Mouse (Mus musculus) neural tube, embryonic 15.5 days (tissue): ENCODE data around the gene Mlx. TPM values are rescaled to one million over a fixed set of nuclear protein-coding genes. Genes with fewer than 3 reads are reported as not detected.
A peak's percentile ranks its signal among the peaks of the same experiment; 100 is the strongest.
"Not testable (repeated sequence)": the region's sequence is repeated elsewhere in the genome, so short reads cannot be mapped to it uniquely, and the experiment has no call there.

Experiments used
- ATAC-seq: fragments of 200-750 bp; cut with Nextera tagmentation; 2 replicates; pipeline ENCODE4 v1.8.0; 2017; ENCODE audit warnings: mild to moderate bottlenecking, moderate TSS enrichment, moderate library complexity; ENCODE audit not compliant: low FRiP score
- H3K27ac ChIP-seq: fragments of 300-500 bp; sonication (generic); replicated peaks from 2 replicates; pipeline ENCODE4 v1.5.1; 2015; ENCODE audit warnings: mild to moderate bottlenecking, inconsistent platforms
- H3K27me3 ChIP-seq: fragments of 300-500 bp; sonication (generic); replicated peaks from 2 replicates; pipeline ENCODE4 v1.6.1; 2015; ENCODE audit warnings: inconsistent platforms
- H3K36me3 ChIP-seq: fragments of 300-500 bp; sonication (generic); 2 replicates; pipeline ENCODE4 v1.6.1; 2015; ENCODE audit warnings: inconsistent platforms
- H3K4me1 ChIP-seq: fragments of 300-500 bp; sonication (generic); 2 replicates; pipeline ENCODE4 v1.6.1; 2015; ENCODE audit warnings: inconsistent platforms
- H3K4me2 ChIP-seq: fragments of 300-500 bp; sonication (generic); 2 replicates; pipeline ENCODE4 v1.6.1; 2015; ENCODE audit warnings: inconsistent platforms, mild to moderate bottlenecking, moderate library complexity
- H3K4me3 ChIP-seq: fragments of 300-500 bp; sonication (generic); replicated peaks from 2 replicates; pipeline ENCODE4 v1.5.1; 2015; ENCODE audit warnings: mild to moderate bottlenecking, inconsistent platforms
- H3K9ac ChIP-seq: fragments of 300-500 bp; sonication (generic); replicated peaks from 2 replicates; pipeline ENCODE4 v1.6.1; 2015; ENCODE audit warnings: mild to moderate bottlenecking, inconsistent platforms
- H3K9me3 ChIP-seq: fragments of 300-500 bp; sonication (generic); replicated peaks from 2 replicates; pipeline ENCODE4 v1.6.1; 2016; ENCODE audit warnings: inconsistent platforms
- WGBS: fragments of 180-500 bp; shearing (Covaris S2); methylation state at CpG from one replicate; pipeline ENCODE4 v1.1.7; 2015; ENCODE audit warnings: mixed read lengths; 5-methylcytosine and 5-hydroxymethylcytosine counted together
- polyA plus RNA-seq: library from polyadenylated mRNA; unstranded; fragments of >200 nt; fragmentation: Nextera tagmentation; extraction: Ambion mirVana; gene quantifications from 2 replicates; pipeline ENCODE4 v1.2.1, GENCODE M21; 2015

Gene Mlx
- polyA plus RNA-seq, 1 experiment from 2014 or later, result 96.6 TPM

GRCm38 (mm10) chr11:101111178-101111577 lies 24.1 kb downstream of the Mlx start:
- 92% methylated on average over 4 of the region's 4 CpGs for WGBS

GRCm38 (mm10) chr11:101112186-101112585 lies 25.1 kb downstream of the Mlx start:
- 83% methylated on average over 3 of the region's 3 CpGs for WGBS
- no peak overlapping the region for H3K4me2 ChIP-seq
- no peaks in the 10 kb centered on the region for H3K27me3 ChIP-seq
- H3K4me3 ChIP-seq, result no peak overlapping the region
- H3K9me3 ChIP-seq, result no peaks in the 10 kb centered on the region
- no peak for ATAC-seq
- no peak overlapping the region for H3K9ac ChIP-seq
- H3K36me3 ChIP-seq, result no peaks in the 10 kb centered on the region; the same call in 1 of the 2 replicates
- peaks cover 32% of the 10 kb centered on the region for H3K4me1 ChIP-seq
- no peak overlapping the region for H3K27ac ChIP-seq

More at GRCm38 (mm10) chr11:101111178-101111577, 24.1 kb downstream of the Mlx start:
- no peak overlapping the region for H3K4me3 ChIP-seq
- no peak overlapping the region for H3K9ac ChIP-seq
- no peaks in the 10 kb centered on the region for H3K27me3 ChIP-seq
- no peaks in the 10 kb centered on the region for H3K9me3 ChIP-seq
- H3K36me3 ChIP-seq, result no peaks in the 10 kb centered on the region; the same call in 1 of the 2 replicates
- peaks cover 23% of the 10 kb centered on the region for H3K4me1 ChIP-seq
- ATAC-seq, result no peak
- H3K27ac ChIP-seq, result no peak overlapping the region
- H3K4me2 ChIP-seq, result no peak overlapping the region

GRCm38 (mm10) chr11:101115564-101115963 lies 28.5 kb downstream of the Mlx start:
- 19% methylated on average over 2 of the region's 2 CpGs for WGBS

GRCm38 (mm10) chr11:101118105-101118504 lies 31.0 kb downstream of the Mlx start:
- peak overlapping the region; percentile 89 for H3K4me3 ChIP-seq
- H3K36me3 ChIP-seq, result peaks cover 9% of the 10 kb centered on the region
- 63% methylated on average over 4 of the region's 4 CpGs for WGBS
- H3K27me3 ChIP-seq, result no peaks in the 10 kb centered on the region
- peak overlapping the region; percentile 79 for H3K4me2 ChIP-seq
- H3K4me1 ChIP-seq, result peaks cover 56% of the 10 kb centered on the region
- no peaks in the 10 kb centered on the region for H3K9me3 ChIP-seq
- H3K27ac ChIP-seq, result no peak overlapping the region
- peak overlapping the region; percentile 93 for H3K9ac ChIP-seq
- ATAC-seq, result no peak

More at GRCm38 (mm10) chr11:101115564-101115963, 28.5 kb downstream of the Mlx start:
- peaks cover 52% of the 10 kb centered on the region for H3K4me1 ChIP-seq
- no peak overlapping the region for H3K4me3 ChIP-seq
- no peaks in the 10 kb centered on the region for H3K9me3 ChIP-seq
- 0 out of 2 replicates have a peak overlapping the region, but pooled peaks have one; percentile 7 for H3K4me2 ChIP-seq
- peak overlapping the region; percentile 35; the same call in 1 of the 2 replicates for H3K27ac ChIP-seq
- no peaks in the 10 kb centered on the region; the same call in 1 of the 2 replicates for H3K36me3 ChIP-seq
- H3K9ac ChIP-seq, result 0 out of 2 replicates have a peak overlapping the region, but pooled peaks have one; percentile 14
- no peak for ATAC-seq
- H3K27me3 ChIP-seq, result no peaks in the 10 kb centered on the region

GRCm38 (mm10) chr11:101119131-101119760 lies 32.2 kb downstream of the Mlx start:
- Histone ChIP-seq H3K9me3 (no peaks in the 10 kb centered on the region), H3K36me3 (peaks cover 19% of the 10 kb centered on the region), H3K9ac (peak overlapping the region; percentile 93), H3K4me2 (peak overlapping the region; percentile 79), H3K4me1 (peaks cover 56% of the 10 kb centered on the region), H3K27ac (no peak overlapping the region; the same call in none of the 2 replicates), H3K4me3 (peak overlapping the region; percentile 89), H3K27me3 (no peaks in the 10 kb centered on the region)
- WGBS, result 2% methylated on average over 35 of the region's 39 CpGs
- peak; percentile 73 for ATAC-seq

- Histone ChIP-seq H3K9ac (peak within 1 kb of the TSS; percentile 93), H3K4me3 (peak within 1 kb of the TSS; percentile 89), H3K27ac (peak within 1 kb of the TSS; percentile 94), H3K27me3 (no peaks in the 10 kb centered on the region), H3K9me3 (no peaks in the 10 kb centered on the region), H3K4me1 (peaks cover 49% of the 10 kb centered on the region), H3K4me2 (peak within 1 kb of the TSS; percentile 95), H3K36me3 (peaks cover 19% of the 10 kb centered on the region)
- ATAC-seq, result peak; percentile 96
- under 1% methylated on average over 61 of the region's 61 CpGs for WGBS
These were observed 32.9 kb downstream of the Mlx start, which contains the start of the genes Retreg3 and Tubg1 for GRCm38 (mm10) chr11:101119761-101120544. TSS of gene Retreg3 (minus strand) at chr11:101119893. TSS of gene Tubg1 (plus strand) at chr11:101119938.

- Histone ChIP-seq H3K27me3 (no peaks in the 10 kb centered on the region), H3K27ac (peak overlapping the region; percentile 94), H3K4me1 (peaks cover 42% of the 10 kb centered on the region), H3K4me2 (peak overlapping the region; percentile 95), H3K9me3 (no peaks in the 10 kb centered on the region), H3K4me3 (peak overlapping the region; percentile 89), H3K9ac (peak overlapping the region; percentile 88), H3K36me3 (peaks cover 24% of the 10 kb centered on the region)
- 22% methylated on average over 19 of the region's 19 CpGs for WGBS
- ATAC-seq, result no peak; the same call in 1 of the 2 replicates
These were observed 33.6 kb downstream of the Mlx start for GRCm38 (mm10) chr11:101120545-101121188.

- H3K4me2 ChIP-seq, H3K27ac ChIP-seq, H3K9ac ChIP-seq, H3K9me3 ChIP-seq, H3K4me3 ChIP-seq, H3K27me3 ChIP-seq, ATAC-seq: not testable (repeated sequence)
- peaks cover 11% of the 10 kb centered on the region for H3K4me1 ChIP-seq
- peaks cover 37% of the 10 kb centered on the region for H3K36me3 ChIP-seq
- 93% methylated on average over 8 of the region's 8 CpGs for WGBS
These were observed 37.4 kb downstream of the Mlx start for GRCm38 (mm10) chr11:101124494-101124893.

GRCm38 (mm10) chr11:101125008-101125407 lies 37.9 kb downstream of the Mlx start:
- H3K9ac ChIP-seq, H3K27me3 ChIP-seq, H3K9me3 ChIP-seq, H3K4me2 ChIP-seq, H3K27ac ChIP-seq, ATAC-seq, H3K4me3 ChIP-seq: not testable (repeated sequence)
- peaks cover 11% of the 10 kb centered on the region for H3K4me1 ChIP-seq
- WGBS, result 97% methylated on average over 9 of the region's 9 CpGs
- H3K36me3 ChIP-seq, result peaks cover 37% of the 10 kb centered on the region

- WGBS, result 100% methylated on average over 1 of the region's 1 CpGs
- H3K4me2 ChIP-seq, result no peak overlapping the region
- H3K4me3 ChIP-seq, result no peak overlapping the region
- H3K27ac ChIP-seq, result no peak overlapping the region
- H3K27me3 ChIP-seq, result no peaks in the 10 kb centered on the region
- ATAC-seq, result no peak
- H3K9ac ChIP-seq, result no peak overlapping the region
- H3K9me3 ChIP-seq, result no peaks in the 10 kb centered on the region
- peaks cover 37% of the 10 kb centered on the region for H3K36me3 ChIP-seq
- no peaks in the 10 kb centered on the region for H3K4me1 ChIP-seq
These were observed 40.0 kb downstream of the Mlx start for GRCm38 (mm10) chr11:101127075-101127474.

GRCm38 (mm10) chr11:101128996-101129577 lies 42.0 kb downstream of the Mlx start:
- 90% methylated on average over 11 of the region's 11 CpGs for WGBS
- ATAC-seq, result no peak
- H3K4me2 ChIP-seq, result no peak overlapping the region
- no peak overlapping the region for H3K9ac ChIP-seq
- H3K9me3 ChIP-seq, result no peaks in the 10 kb centered on the region
- H3K4me3 ChIP-seq, result no peak overlapping the region
- H3K4me1 ChIP-seq, result no peaks in the 10 kb centered on the region
- H3K27me3 ChIP-seq, result no peaks in the 10 kb centered on the region
- peaks cover 18% of the 10 kb centered on the region for H3K36me3 ChIP-seq
- no peak overlapping the region for H3K27ac ChIP-seq
